In the genomic region with DNA sequence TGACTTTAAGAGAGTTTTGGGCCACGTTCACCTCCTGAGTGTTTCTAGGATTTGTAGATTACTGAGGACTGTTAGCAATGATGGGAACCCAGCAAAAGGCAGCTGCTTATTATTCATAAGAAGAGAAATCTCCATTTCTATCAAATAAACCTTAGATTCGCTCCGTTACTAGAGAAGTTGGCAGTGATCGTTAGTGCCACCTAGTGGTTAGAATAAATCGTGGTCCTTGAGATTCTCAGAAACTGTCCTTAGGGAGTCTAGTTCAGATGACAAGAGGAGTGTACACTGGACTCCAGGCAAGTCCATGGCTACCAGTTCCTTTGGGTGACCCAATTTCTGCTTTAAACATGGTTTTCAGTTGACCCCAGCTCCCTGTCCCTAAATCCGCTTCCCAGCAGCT, we compare ENCODE assay signal across 8 mouse cellular contexts. TPM values are rescaled to one million over a fixed set of nuclear protein-coding genes. Genes with fewer than 3 reads are reported as not detected.
DNase-seq lines count a peak whose midpoint lies in the region; ATAC-seq lines count a peak whose summit lies in the region.

No protein-coding gene starts in this region.

- no peaks in the 10 kb centered on the region for H3K27me3 ChIP-seq in midbrain, embryonic 11.5 days (ENCODE audit: control insufficient read depth, insufficient read depth, low read length)
- no peaks in the 10 kb centered on the region for H3K27me3 ChIP-seq in midbrain, embryonic 10.5 days (ENCODE audit: low read depth, poor library complexity, severe bottlenecking)
- H3K27me3 ChIP-seq in hindbrain, embryonic 15.5 days: no peaks in the 10 kb centered on the region
- H3K27me3 ChIP-seq in splenic B cell, adult 2 months (ENCODE audit: control insufficient read depth, insufficient read depth, low read length, poor library complexity, severe bottlenecking): no peaks in the 10 kb centered on the region

- H3K9ac ChIP-seq in midbrain, embryonic 11.5 days (ENCODE audit: low read length): no peak overlapping the region
- no peak overlapping the region for H3K9ac ChIP-seq in hindbrain, embryonic 15.5 days

- H3K36me3 ChIP-seq in midbrain, embryonic 11.5 days (ENCODE audit: control insufficient read depth, insufficient read depth, low read length): no peaks in the 10 kb centered on the region
- no peaks in the 10 kb centered on the region for H3K36me3 ChIP-seq in midbrain, embryonic 10.5 days
- H3K36me3 ChIP-seq in hindbrain, embryonic 15.5 days: no peaks in the 10 kb centered on the region; the same call in 1 of the 2 replicates
- H3K36me3 ChIP-seq in splenic B cell, adult 2 months (ENCODE audit: control insufficient read depth, insufficient read depth, low read length, poor library complexity, severe bottlenecking): no peaks in the 10 kb centered on the region

- no peak overlapping the region for H3K27ac ChIP-seq in midbrain, embryonic 11.5 days (ENCODE audit: low read depth, low read length)
- H3K27ac ChIP-seq in midbrain, embryonic 10.5 days (replicated peaks): no peak overlapping the region
- H3K27ac ChIP-seq in hindbrain, embryonic 15.5 days (replicated peaks): no peak overlapping the region

- H3K9me3 ChIP-seq in midbrain, embryonic 11.5 days (ENCODE audit: control insufficient read depth, low read length): no peaks in the 10 kb centered on the region
- H3K9me3 ChIP-seq in midbrain, embryonic 10.5 days (replicated peaks): no peaks in the 10 kb centered on the region
- no peaks in the 10 kb centered on the region for H3K9me3 ChIP-seq in hindbrain, embryonic 15.5 days

- 29% methylated on average over 6 of the region's 6 CpGs for WGBS in midbrain, embryonic 11.5 days
- WGBS in midbrain, embryonic 10.5 days: 37% methylated on average over 6 of the region's 6 CpGs
- 26% methylated on average over 6 of the region's 6 CpGs for WGBS in hindbrain, embryonic 15.5 days

- DNase-seq in frontal cortex, postnatal 14 days (ENCODE audit: low spot score in 2 of 2): no peak
- DNase-seq in midbrain, embryonic 11.5 days (ENCODE audit: low spot score, missing footprints): peak; percentile 96
- DNase-seq in midbrain, embryonic 10.5 days (ENCODE audit: low spot score): no peak
- peak; percentile 68 to 82 for DNase-seq in cerebellum, postnatal 10 days
- peak; percentile 43 for DNase-seq in splenic B cell, adult 2 months (ENCODE audit: low read depth, low spot score)
- no peak for DNase-seq in natural killer cell, adult 2 months (ENCODE audit: low spot score in 2 of 2)

- H3K4me2 ChIP-seq in midbrain, embryonic 11.5 days: no peak overlapping the region
- no peak overlapping the region for H3K4me2 ChIP-seq in hindbrain, embryonic 15.5 days

- no peaks in the 10 kb centered on the region for H3K4me1 ChIP-seq in midbrain, embryonic 11.5 days (ENCODE audit: control insufficient read depth, insufficient read depth, low read length)
- H3K4me1 ChIP-seq in midbrain, embryonic 10.5 days: 0 out of 2 replicates have a peak, but pooled peaks cover 4% of the 10 kb centered on the region
- H3K4me1 ChIP-seq in hindbrain, embryonic 15.5 days (replicated peaks): no peaks in the 10 kb centered on the region; the same call in 1 of the 2 replicates

- no peak overlapping the region for H3K4me3 ChIP-seq in midbrain, embryonic 11.5 days (ENCODE audit: low read depth, low read length)
- H3K4me3 ChIP-seq in midbrain, embryonic 10.5 days: no peak overlapping the region
- no peak overlapping the region for H3K4me3 ChIP-seq in hindbrain, embryonic 15.5 days

- ATAC-seq in frontal cortex, adult (ENCODE audit: low TSS enrichment): peak; percentile 60
- 0 out of 2 replicates have a peak, but pooled peaks have one; percentile 20 for ATAC-seq in midbrain, embryonic 11.5 days (ENCODE audit: low FRiP score)
- ATAC-seq in hindbrain, embryonic 15.5 days (ENCODE audit: low FRiP score, low read depth): 0 out of 2 replicates have a peak, but pooled peaks have one; percentile 16

RNA-seq across cellular contexts. Expression of gene Dst, which starts 58.3 kb away (rescaled TPM):
- 33.3 and 38.6 TPM in 2 replicates for polyA plus RNA-seq in midbrain, embryonic 11.5 days (2014; fragmentation: Nextera tagmentation; extraction: Ambion mirVana)
- 18.8 and 25.8 TPM in 2 replicates for polyA plus RNA-seq in midbrain, embryonic 10.5 days (2016; fragmentation: Nextera tagmentation; extraction: Ambion mirVana)
- polyA plus RNA-seq in hindbrain, embryonic 15.5 days (2015; fragmentation: Nextera tagmentation; extraction: Ambion mirVana): 39.4 and 41.1 TPM in 2 replicates

RNA-seq across cellular contexts. Expression of gene Bend6, which starts 58.7 kb away (rescaled TPM):
- 2.0 and 3.9 TPM in 2 replicates for polyA plus RNA-seq in midbrain, embryonic 11.5 days (2014; fragmentation: Nextera tagmentation; extraction: Ambion mirVana)
- 1.5 and 1.7 TPM in 2 replicates for polyA plus RNA-seq in midbrain, embryonic 10.5 days (2016; fragmentation: Nextera tagmentation; extraction: Ambion mirVana)
- polyA plus RNA-seq in hindbrain, embryonic 15.5 days (2015; fragmentation: Nextera tagmentation; extraction: Ambion mirVana): 58.6 and 66.5 TPM in 2 replicates

Comparison
In these comparisons a context has a peak if more than half of its experiments do, and no peak if none do; other contexts are left out.
1. DNase-seq: peak in midbrain, embryonic 11.5 days (single experiment), cerebellum, postnatal 10 days (2 of 2) and splenic B cell, adult 2 months (single experiment); none in frontal cortex, postnatal 14 days (0 of 2), midbrain, embryonic 10.5 days (single experiment) and natural killer cell, adult 2 months (0 of 2).
2. RNA of gene Bend6, which starts 58.7 kb away (polyA plus RNA-seq): 58.6 to 66.5 TPM in hindbrain, embryonic 15.5 days; 2.0 to 3.9 TPM in midbrain, embryonic 11.5 days and 1.5 to 1.7 TPM in midbrain, embryonic 10.5 days; every median in the first group is over 10 times any median in the second.
3. Peak in every context shown above with its lines, with median percentiles within 50 percentile points of each other: ATAC-seq.